Mouse (Mus musculus) olfactory bulb, adult 2 months (tissue): ENCODE measurements around the gene Cep41. TPM values are rescaled to one million over a fixed set of nuclear protein-coding genes. Genes with fewer than 3 reads are reported as not detected.
A peak's percentile ranks its signal among the peaks of the same experiment; 100 is the strongest.

Experiments used
- H3K27ac ChIP-seq: fragments of 200-500 bp; 2 replicates; pipeline ENCODE4 v1.5.1; 2012; ENCODE audit warnings: low read depth, low read length; ENCODE audit not compliant: insufficient read depth
- H3K4me1 ChIP-seq: fragments of 200-500 bp; 2 replicates; pipeline ENCODE4 v1.6.1; 2012; ENCODE audit warnings: low read length; ENCODE audit not compliant: control insufficient read depth, insufficient read depth
- H3K4me3 ChIP-seq: fragments of 200-500 bp; 2 replicates; pipeline ENCODE4 v1.5.1; 2012; ENCODE audit warnings: mild to moderate bottlenecking, low read depth, low read length, moderate library complexity; ENCODE audit not compliant: insufficient read depth
- CTCF ChIP-seq: fragments of 200-500 bp; IDR thresholded peaks from 2 replicates; pipeline ENCODE4 v1.5.1; 2012; ENCODE audit warnings: low read depth, mild to moderate bottlenecking, low read length, moderate library complexity; ENCODE audit not compliant: insufficient read depth
- POLR2A ChIP-seq: fragments of 200-500 bp; IDR thresholded peaks from 2 replicates; pipeline ENCODE4 v1.6.1; 2012; ENCODE audit warnings: mild to moderate bottlenecking, low read depth, low read length, moderate library complexity; ENCODE audit not compliant: insufficient read depth
- WGBS: fragments of 180-500 bp; shearing (Covaris S2); methylation state at CpG from one replicate; pipeline ENCODE4 v1.1.7; 2018; 5-methylcytosine and 5-hydroxymethylcytosine counted together
- polyA plus RNA-seq: library from polyadenylated mRNA; stranded (reverse); fragments of >200 nt; gene quantifications from 2 replicates; pipeline ENCODE4 v1.2.4, GENCODE M21; 2012; ENCODE audit warnings: low replicate concordance; ENCODE audit not compliant: missing spikeins, insufficient read depth, insufficient read length

Gene Cep41
- polyA plus RNA-seq, 1 experiment: not detected

GRCm38 (mm10) chr6:30676506-30676905, 17.0 kb downstream of the Cep41 start:
- Histone ChIP-seq H3K27ac (no peak overlapping the region), H3K4me3 (no peak overlapping the region), H3K4me1 (peaks cover 11% of the 10 kb centered on the region)
- WGBS: 95% methylated on average over 6 of the region's 6 CpGs
- no peak for TF ChIP-seq POLR2A
- TF ChIP-seq CTCF: no peak

GRCm38 (mm10) chr6:30675281-30675771, 18.2 kb downstream of the Cep41 start:
- Histone ChIP-seq H3K27ac (0 out of 2 replicates have a peak overlapping the region, but pooled peaks have one; percentile 2), H3K4me3 (no peak overlapping the region), H3K4me1 (peaks cover 11% of the 10 kb centered on the region)
- 30% methylated on average over 11 of the region's 11 CpGs for WGBS
- TF ChIP-seq CTCF (no peak), POLR2A (no peak)

GRCm38 (mm10) chr6:30674714-30675280, 18.8 kb downstream of the Cep41 start:
- Histone ChIP-seq H3K4me1 (peaks cover 11% of the 10 kb centered on the region), H3K27ac (no peak overlapping the region), H3K4me3 (no peak overlapping the region)
- TF ChIP-seq CTCF: no peak
- TF ChIP-seq POLR2A: no peak
- WGBS: 28% methylated on average over 9 of the region's 9 CpGs

GRCm38 (mm10) chr6:30673764-30674561, 19.6 kb downstream of the Cep41 start:
- Histone ChIP-seq H3K27ac (peak overlapping the region; percentile 70; the same call in 1 of the 2 replicates), H3K4me1 (peaks cover 8% of the 10 kb centered on the region), H3K4me3 (no peak overlapping the region)
- 47% methylated on average over 14 of the region's 14 CpGs for WGBS
- TF ChIP-seq CTCF (no peak), POLR2A (no peak)

- peaks cover 4% of the 10 kb centered on the region for H3K4me1 ChIP-seq
- TF ChIP-seq POLR2A: no peak
- no peak for TF ChIP-seq CTCF
- H3K4me3 ChIP-seq: no peak overlapping the region
- 79% methylated on average over 5 of the region's 5 CpGs for WGBS
- H3K27ac ChIP-seq: no peak overlapping the region
Observed at GRCm38 (mm10) chr6:30671696-30672095, 21.9 kb downstream of the Cep41 start.

- no peak overlapping the region for H3K27ac ChIP-seq
- 73% methylated on average over 5 of the region's 5 CpGs for WGBS
- no peaks in the 10 kb centered on the region for H3K4me1 ChIP-seq
- TF ChIP-seq POLR2A (no peak), CTCF (no peak)
- H3K4me3 ChIP-seq: no peak overlapping the region
Observed at GRCm38 (mm10) chr6:30667585-30667984, 26.0 kb downstream of the Cep41 start.

GRCm38 (mm10) chr6:30666043-30666442, 27.5 kb downstream of the Cep41 start:
- 75% methylated on average over 6 of the region's 6 CpGs for WGBS
- H3K4me3 ChIP-seq: no peak overlapping the region
- no peaks in the 10 kb centered on the region for H3K4me1 ChIP-seq
- no peak for TF ChIP-seq POLR2A
- H3K27ac ChIP-seq: no peak overlapping the region

GRCm38 (mm10) chr6:30665296-30665695, 28.3 kb downstream of the Cep41 start:
- Histone ChIP-seq H3K4me1 (no peaks in the 10 kb centered on the region), H3K27ac (peak overlapping the region; percentile 21; the same call in 1 of the 2 replicates), H3K4me3 (no peak overlapping the region)
- no peak for TF ChIP-seq CTCF
- no peak for TF ChIP-seq POLR2A
- 86% methylated on average over 4 of the region's 4 CpGs for WGBS

GRCm38 (mm10) chr6:30664776-30665175, 28.8 kb downstream of the Cep41 start:
- H3K4me3 ChIP-seq: no peak overlapping the region
- no peaks in the 10 kb centered on the region for H3K4me1 ChIP-seq
- peak overlapping the region; percentile 21; the same call in 1 of the 2 replicates for H3K27ac ChIP-seq
- no peak for TF ChIP-seq POLR2A
- no peak for TF ChIP-seq CTCF
- WGBS: 51% methylated on average over 6 of the region's 6 CpGs
